Mouse (Mus musculus) thymus, adult 2 months (tissue): Measurements from ENCODE around the gene Stk25. TPM values are rescaled to one million over a fixed set of nuclear protein-coding genes. Genes with fewer than 3 reads are reported as not detected.

Experiments
- DNase-seq: peaks from one replicate; pipeline ENCODE4 v3.0.0; 2021
- H3K27ac ChIP-seq: fragments of 200-500 bp; 2 replicates; pipeline ENCODE4 v1.5.1; 2012; ENCODE audit warnings: low read length, control low read depth; ENCODE audit not compliant: control insufficient read depth, insufficient read depth
- H3K27me3 ChIP-seq: fragments of 200-500 bp; 2 replicates; pipeline ENCODE4 v1.6.1; 2012; ENCODE audit warnings: mild to moderate bottlenecking, low read length, moderate library complexity, mixed read lengths; ENCODE audit not compliant: control insufficient read depth, insufficient read depth
- H3K36me3 ChIP-seq: fragments of 200-500 bp; 2 replicates; pipeline ENCODE4 v1.6.1; 2012; ENCODE audit warnings: mild to moderate bottlenecking, low read length, moderate library complexity; ENCODE audit not compliant: control insufficient read depth, insufficient read depth
- H3K4me1 ChIP-seq: fragments of 200-500 bp; replicated peaks from 2 replicates; pipeline ENCODE4 v1.6.1; 2012; ENCODE audit warnings: low read length; ENCODE audit not compliant: control insufficient read depth, insufficient read depth
- H3K4me3 ChIP-seq: fragments of 200-500 bp; 2 replicates; pipeline ENCODE4 v1.5.1; 2012; ENCODE audit warnings: mild to moderate bottlenecking, low read length, control low read depth, moderate library complexity; ENCODE audit not compliant: control insufficient read depth, insufficient read depth
- CTCF ChIP-seq: fragments of 200-500 bp; IDR thresholded peaks from 2 replicates; pipeline ENCODE4 v1.5.1; 2012; ENCODE audit warnings: mild to moderate bottlenecking, control low read depth, low read length, moderate library complexity, borderline replicate concordance; ENCODE audit not compliant: control insufficient read depth, poor library complexity, insufficient read depth; ENCODE audit errors: extremely low read depth
- POLR2A ChIP-seq: fragments of 200-500 bp; IDR thresholded peaks from 2 replicates; pipeline ENCODE4 v1.6.1; 2012; ENCODE audit warnings: mild to moderate bottlenecking, low read length, control low read depth, moderate library complexity; ENCODE audit not compliant: control insufficient read depth, poor library complexity, insufficient read depth; ENCODE audit errors: extremely low read depth
- WGBS: fragments of 180-500 bp; shearing (Covaris S2); methylation state at CpG from one replicate; pipeline ENCODE4 v1.1.7; 2018; 5-methylcytosine and 5-hydroxymethylcytosine counted together
- polyA plus RNA-seq: library from polyadenylated mRNA; depleted of rRNA; stranded (reverse); fragments of >200 nt; gene quantifications from 2 replicates; pipeline ENCODE4 v1.2.3, GENCODE M21; 2012

The Stk25 gene
- polyA plus RNA-seq, 1 experiment = 164 TPM

GRCm38 (mm10) chr1:93672682-93673081 is 14.2 kb upstream of the Stk25 start:
- Histone ChIP-seq H3K36me3 (no peaks in the 10 kb centered on the region), H3K4me3 (no peak overlapping the region), H3K4me1 (peaks cover 10% of the 10 kb centered on the region; the same call in 1 of the 2 replicates), H3K27me3 (no peaks in the 10 kb centered on the region), H3K27ac (no peak overlapping the region)
- no peak for DNase-seq
- 94% methylated on average over 5 of the region's 5 CpGs for WGBS
- TF ChIP-seq POLR2A (no peak), CTCF (no peak)

GRCm38 (mm10) chr1:93669941-93670340 is 11.5 kb upstream of the Stk25 start:
- Histone ChIP-seq H3K4me1 (peaks cover 12% of the 10 kb centered on the region; the same call in 1 of the 2 replicates), H3K27me3 (no peaks in the 10 kb centered on the region)
- TF ChIP-seq POLR2A (no peak), CTCF (no peak)

GRCm38 (mm10) chr1:93668791-93669548 is 10.5 kb upstream of the Stk25 start:
- no peaks in the 10 kb centered on the region for H3K27me3 ChIP-seq
- no peaks in the 10 kb centered on the region for H3K36me3 ChIP-seq
- no peak overlapping the region; the same call in 1 of the 2 replicates for H3K27ac ChIP-seq
- WGBS = 9% methylated on average over 17 of the region's 17 CpGs
- peaks cover 12% of the 10 kb centered on the region; the same call in 1 of the 2 replicates for H3K4me1 ChIP-seq
- TF ChIP-seq CTCF (peak; percentile 70), POLR2A (0 out of 2 replicates have a peak, but pooled peaks have one; percentile 25)
- DNase-seq = peak; percentile 67
- peak overlapping the region; percentile 53 for H3K4me3 ChIP-seq

More at GRCm38 (mm10) chr1:93669941-93670340, 11.5 kb upstream of the Stk25 start:
- no peak for DNase-seq
- Histone ChIP-seq H3K27ac (no peak overlapping the region), H3K36me3 (no peaks in the 10 kb centered on the region), H3K4me3 (no peak overlapping the region)

DNA sequence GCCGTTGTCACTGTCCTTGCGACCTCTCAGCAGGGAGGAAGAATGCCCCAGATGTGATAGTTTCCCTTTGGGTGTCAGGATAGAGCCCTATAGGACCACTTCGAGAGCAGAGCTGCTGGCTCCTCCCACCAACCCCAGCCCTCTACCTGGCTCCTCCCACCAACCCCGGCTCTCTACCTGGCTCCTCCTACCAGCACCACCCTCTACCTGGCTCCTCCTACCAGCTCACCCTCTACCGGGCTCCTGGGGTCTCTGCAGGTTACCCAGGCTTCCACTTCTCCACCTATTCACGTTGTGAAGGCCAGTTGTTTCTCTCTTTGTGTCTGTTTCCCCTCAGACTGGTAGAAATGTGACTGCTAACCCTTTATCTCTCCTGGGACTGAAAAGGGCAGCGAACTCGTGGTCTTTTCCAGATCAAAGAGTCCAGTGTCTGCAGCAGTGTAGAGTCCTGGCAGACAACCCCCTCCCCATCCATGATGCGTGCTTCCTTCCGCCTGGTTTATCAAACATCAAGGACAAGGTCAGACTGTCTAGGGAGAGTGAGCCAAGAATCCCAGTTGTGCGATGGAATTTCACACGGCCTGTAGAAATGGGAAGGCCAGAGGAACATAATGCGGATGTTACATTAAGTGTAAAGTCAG is 9.4 kb upstream of the Stk25 start:
- peak; percentile 31 for DNase-seq
- no peaks in the 10 kb centered on the region for H3K27me3 ChIP-seq
- H3K36me3 ChIP-seq = no peaks in the 10 kb centered on the region
- H3K4me1 ChIP-seq = peaks cover 12% of the 10 kb centered on the region; the same call in 1 of the 2 replicates
- H3K27ac ChIP-seq = no peak overlapping the region
- TF ChIP-seq POLR2A = no peak
- TF ChIP-seq CTCF = no peak
- H3K4me3 ChIP-seq = no peak overlapping the region
- WGBS = 55% methylated on average over 13 of the region's 13 CpGs

- WGBS = 87% methylated on average over 5 of the region's 5 CpGs
- TF ChIP-seq CTCF = no peak
- no peak for TF ChIP-seq POLR2A
- no peak for DNase-seq
- H3K27me3 ChIP-seq = no peaks in the 10 kb centered on the region
- no peak overlapping the region for H3K4me3 ChIP-seq
- no peaks in the 10 kb centered on the region for H3K36me3 ChIP-seq
- H3K4me1 ChIP-seq = peaks cover 2% of the 10 kb centered on the region; the same call in 1 of the 2 replicates
- H3K27ac ChIP-seq = no peak overlapping the region
Observed at GRCm38 (mm10) chr1:93657025-93657360, 1.5 kb downstream of the Stk25 start.

DNA sequence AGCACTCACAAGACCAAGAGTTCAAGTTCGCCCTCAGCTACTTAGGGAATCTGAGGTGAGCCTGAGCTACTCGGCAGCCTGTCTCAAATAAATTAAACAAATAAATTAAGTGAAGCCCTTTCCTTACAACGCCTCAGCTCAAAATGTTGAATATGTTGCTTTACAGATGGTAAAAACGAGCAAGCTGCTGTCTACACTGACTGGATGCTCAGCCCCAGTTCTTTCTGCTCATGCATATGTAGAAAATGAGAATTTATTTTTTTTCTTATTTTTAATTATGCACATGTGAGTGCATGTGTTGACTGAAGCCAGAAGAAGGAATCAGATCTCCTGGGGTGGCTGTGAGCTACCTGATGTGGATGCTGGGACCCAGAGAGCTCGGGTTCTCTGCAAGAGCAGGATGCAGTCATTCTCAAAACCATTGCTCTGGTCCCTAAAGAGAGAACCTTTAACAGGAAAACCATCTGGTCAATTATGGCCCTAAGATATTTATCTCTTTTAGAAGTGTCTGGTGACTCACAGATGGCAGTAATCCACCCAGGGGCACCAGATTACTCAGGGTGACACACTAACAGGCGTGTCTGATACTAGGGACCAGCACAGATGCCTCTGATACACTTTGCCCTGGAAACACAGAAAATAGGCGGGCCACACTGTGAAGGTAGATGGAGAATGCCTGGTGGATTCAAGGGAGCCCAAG is 2.0 kb downstream of the Stk25 start:
- Histone ChIP-seq H3K4me3 (no peak overlapping the region), H3K27ac (no peak overlapping the region), H3K36me3 (no peaks in the 10 kb centered on the region), H3K27me3 (no peaks in the 10 kb centered on the region), H3K4me1 (peaks cover 2% of the 10 kb centered on the region; the same call in 1 of the 2 replicates)
- TF ChIP-seq POLR2A (no peak), CTCF (no peak)
- no peak for DNase-seq
- WGBS = 90% methylated on average over 7 of the region's 7 CpGs

GRCm38 (mm10) chr1:93654798-93655197 is 3.7 kb downstream of the Stk25 start:
- TF ChIP-seq CTCF = no peak
- no peak overlapping the region for H3K4me3 ChIP-seq
- 86% methylated on average over 2 of the region's 2 CpGs for WGBS
- peaks cover 2% of the 10 kb centered on the region; the same call in 1 of the 2 replicates for H3K4me1 ChIP-seq
- H3K36me3 ChIP-seq = no peaks in the 10 kb centered on the region
- H3K27ac ChIP-seq = no peak overlapping the region
- no peaks in the 10 kb centered on the region for H3K27me3 ChIP-seq
- DNase-seq = no peak
